Mouse (Mus musculus): Measurements from ENCODE around the gene Stat3.

Gene Stat3

DNA sequence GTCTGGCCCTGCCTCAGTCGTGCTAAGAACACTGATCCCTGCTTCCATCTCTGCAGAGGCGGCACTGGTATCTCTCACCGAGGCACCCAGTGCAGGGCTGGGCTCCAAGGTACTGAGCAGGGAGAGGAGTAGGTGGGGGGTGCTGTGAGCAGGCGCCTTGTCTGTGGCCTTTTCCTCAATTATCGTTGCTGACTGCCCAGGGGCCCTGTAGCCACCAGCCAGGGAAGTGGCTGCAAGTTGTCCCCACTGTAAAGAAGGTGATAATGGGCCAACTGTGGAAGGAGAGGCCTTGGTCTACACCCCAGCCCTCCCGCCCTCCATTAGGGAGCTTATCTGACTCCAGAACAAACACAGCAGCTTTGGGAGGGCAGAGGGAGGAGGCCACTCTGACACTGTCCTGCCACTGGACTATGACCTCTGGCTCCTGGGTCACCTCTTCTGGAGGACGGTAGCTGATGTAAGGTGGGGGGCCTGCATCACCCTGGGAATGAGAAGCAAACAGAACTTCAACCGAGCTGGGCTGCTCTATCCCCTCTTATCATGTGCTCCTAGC, 53.1 kb downstream of the Stat3 start:
- no peak for DNase-seq

DNA sequence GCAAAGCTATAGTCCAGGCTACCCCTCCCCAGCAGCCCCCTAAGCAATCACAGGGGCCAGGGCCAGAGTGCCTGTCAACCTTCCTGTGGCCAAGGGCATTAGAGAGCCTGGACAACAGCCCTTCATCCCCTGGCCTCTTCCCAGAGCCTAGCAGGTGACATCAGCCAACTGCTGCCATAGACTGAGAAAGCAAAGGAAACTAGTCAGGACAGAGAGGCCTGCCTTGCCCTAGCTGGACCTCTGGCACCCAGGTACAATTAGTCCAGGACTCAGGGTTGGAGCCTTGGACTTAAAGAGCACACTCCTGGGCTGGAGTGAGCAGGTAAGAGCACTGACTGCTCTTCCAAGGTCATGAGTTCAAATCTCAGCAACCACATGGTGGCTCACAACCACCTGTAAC, 53.9 kb downstream of the Stat3 start:
- no peak for DNase-seq

DNA sequence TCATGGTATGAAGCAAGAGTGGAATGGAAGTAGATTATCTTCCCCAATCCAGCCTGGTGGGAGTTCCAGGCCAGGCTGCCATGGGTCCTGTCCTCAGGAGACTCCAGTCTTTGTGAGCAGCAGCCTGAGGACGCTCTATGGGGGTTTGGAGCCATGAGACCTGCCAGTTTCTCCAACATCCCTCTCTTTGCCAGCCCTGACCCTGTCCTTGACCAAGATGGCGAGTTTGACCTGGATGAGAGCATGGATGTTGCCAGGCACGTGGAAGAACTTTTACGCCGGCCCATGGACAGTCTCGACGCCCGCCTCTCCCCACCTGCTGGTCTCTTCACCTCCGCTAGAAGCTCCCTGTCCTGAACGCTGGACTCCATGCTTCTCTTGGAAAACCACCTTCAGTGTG, 55.7 kb downstream of the Stat3 start:
- no peak for DNase-seq

DNA sequence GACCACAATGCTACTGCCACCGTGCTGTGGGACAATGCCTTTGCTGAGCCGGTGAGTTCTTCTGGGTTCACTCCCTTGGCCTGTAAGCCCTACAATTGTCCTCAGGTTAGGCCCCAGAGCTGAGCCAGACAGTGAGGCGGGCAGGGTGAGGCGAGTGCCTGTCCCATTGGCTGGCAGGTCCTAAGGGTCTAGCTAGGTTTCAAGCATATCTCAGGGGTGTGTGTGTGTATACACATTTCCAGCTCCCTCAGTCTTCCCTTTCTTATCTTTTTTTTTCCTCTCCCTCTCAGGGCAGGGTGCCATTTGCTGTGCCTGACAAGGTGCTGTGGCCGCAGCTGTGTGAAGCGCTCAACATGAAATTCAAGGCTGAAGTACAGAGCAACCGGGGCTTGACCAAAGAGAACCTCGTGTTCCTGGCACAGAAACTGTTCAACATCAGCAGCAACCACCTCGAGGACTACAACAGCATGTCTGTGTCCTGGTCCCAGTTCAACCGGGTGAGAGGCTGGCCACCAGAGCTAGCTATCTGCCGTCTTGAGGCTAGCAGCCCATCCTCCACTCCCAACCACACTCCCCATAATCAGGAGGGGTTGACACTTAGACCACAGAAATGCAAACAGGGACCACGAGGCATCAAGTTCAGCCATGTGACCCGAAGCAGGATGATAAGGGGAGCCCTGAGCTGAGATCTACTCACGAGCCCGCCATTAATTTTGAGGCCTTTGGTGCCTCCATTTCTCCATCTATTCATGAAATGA, 59.8 kb downstream of the Stat3 start:
- no peak for DNase-seq

DNA sequence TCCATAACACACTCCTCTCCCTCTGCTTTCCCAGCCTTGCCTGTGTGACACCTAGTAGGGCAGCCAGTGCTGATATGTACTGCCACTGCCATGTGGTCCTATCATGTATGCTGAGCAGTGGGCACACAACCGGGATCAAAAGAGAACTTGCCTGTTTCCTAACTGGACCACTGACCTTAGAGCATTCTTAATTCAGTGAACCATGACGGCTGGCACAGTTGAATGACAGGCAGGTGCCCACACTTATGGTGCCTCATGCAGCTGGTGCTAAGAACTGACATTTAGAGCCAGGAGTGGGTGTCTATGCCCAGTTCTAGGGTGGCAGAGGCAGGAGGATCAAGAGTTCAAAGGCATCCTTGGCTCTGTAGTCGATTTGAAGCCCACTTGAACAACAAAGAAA, 63.6 kb downstream of the Stat3 start:
- DNase-seq = no peak

DNA sequence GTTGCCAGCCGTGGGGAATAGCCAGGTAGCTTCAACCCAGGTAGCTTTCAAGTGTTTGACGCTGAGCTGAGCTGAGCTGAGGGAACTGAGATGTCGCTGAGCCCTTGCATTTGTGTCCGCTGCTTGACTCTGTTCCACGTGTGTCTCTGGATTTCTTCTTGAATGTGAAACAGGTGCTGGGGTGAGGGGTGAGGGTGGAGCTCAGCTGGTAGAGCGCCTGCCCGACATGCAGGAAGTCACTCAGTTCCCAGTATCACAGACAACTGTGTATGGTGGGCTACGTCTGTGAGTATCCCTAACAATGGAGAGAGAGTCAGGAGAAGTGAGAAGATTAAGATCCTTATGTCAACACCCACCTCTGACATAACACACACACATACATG, 68.4 kb downstream of the Stat3 start:
- DNase-seq = no peak

DNA sequence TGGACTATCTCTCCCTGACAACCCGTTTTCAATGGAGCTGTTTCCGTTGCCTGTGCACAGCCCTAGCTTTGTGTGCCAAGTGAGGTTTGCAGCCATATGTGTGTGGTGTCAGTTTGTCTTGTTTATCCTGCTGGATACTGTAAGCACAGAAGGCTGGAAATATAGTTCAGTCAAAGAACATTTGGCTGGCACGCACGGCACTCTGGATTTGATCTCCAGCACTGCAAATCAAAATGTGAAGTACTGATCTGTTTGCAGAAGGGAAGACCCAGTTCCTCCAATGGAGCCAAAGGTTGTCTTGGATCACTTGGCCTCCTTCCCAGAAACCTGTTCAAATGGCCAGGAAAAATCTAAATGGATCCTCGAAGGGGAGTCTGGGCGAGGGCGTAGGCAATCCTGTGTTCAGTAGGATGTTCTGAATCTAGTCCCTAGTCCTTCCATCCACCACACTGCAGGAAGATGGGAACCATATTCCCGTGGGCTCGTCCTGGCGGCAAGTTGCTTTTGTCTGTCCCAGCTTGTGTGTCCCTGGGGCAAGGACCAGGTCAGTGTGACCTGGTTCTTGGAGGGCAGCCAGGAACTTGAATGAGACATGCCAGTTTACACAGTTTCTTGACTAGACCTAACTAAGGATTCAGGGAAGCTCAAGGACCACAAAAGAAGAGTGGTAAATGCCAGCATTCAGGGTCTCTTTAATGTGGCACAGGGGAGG, 68.9 kb downstream of the Stat3 start:
- DNase-seq = no peak

DNA sequence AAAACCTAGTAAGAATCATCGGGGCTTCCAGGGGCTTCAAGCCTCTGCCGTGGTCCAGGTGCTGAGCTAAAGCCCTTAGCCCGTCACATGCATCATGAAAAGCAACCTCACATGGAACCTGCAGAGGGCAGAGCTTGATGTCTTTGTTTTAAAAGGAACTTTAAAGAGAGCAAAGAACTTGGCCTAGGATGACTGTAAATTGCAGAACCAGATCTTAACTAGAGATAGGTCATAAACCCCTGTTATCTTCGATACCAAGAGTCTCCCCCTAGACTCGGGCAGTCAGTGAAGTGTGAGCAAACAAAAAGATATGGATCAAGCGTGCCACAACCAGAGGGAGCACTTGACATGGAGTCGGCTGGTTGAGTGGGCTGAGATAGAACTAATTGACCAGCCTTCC, 73.7 kb downstream of the Stat3 start:
- DNase-seq = no peak

DNA sequence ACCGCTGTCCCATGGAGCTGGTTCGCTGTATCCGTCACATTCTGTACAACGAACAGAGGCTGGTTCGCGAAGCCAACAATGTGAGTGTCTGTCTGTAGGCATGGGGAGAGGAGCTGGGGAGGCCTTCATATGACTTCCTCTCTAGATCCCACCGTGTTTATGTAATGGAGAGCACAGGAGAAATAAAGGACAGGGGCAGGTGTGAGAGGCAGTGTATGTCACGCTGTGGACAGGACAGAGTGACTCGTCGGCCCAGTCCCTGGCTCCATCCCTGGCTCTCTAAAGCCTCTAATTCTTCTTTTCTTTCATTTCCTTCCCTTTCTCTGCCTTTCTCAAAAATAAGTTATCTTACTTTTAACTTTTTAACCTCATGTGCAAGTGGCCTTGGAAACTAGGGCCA, 76.2 kb downstream of the Stat3 start:
- DNase-seq = no peak

DNA sequence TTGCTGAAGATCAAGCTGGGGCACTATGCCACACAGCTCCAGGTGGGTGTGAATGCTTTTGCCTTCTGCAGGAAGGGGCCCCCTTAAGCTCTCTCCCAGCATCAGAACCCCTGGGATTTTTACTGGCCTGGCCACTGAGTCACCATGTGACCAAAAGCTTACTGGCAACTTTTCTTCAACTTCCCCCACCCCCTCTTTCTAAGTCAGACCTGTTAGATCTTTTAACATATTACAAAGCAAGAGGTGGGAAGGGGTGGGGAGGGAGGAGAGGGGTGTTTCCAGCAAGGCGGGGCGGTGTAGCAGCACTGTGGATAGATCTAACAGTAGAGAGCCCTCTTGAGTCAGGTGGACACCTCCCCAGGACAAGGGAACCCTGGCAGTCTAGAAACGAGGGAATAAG, 77.5 kb downstream of the Stat3 start:
- DNase-seq = no peak

DNA sequence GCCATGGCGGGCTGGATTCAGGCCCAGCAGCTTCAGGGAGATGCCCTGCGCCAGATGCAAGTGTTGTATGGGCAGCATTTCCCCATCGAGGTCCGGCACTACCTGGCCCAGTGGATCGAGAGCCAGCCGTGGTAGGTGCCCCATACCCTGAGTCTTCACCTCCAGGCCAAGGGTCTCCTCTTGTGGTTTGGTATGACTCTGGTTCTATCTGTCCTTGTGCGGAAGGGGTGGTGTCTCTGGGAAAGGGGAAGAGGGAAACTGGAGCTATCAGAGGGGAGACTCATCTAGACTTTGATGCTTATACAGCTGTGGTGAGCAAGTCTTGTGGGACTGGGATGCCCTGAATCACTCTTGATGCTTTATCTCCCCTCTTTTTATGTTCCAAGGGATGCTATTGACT, 78.0 kb downstream of the Stat3 start:
- DNase-seq = no peak

DNA sequence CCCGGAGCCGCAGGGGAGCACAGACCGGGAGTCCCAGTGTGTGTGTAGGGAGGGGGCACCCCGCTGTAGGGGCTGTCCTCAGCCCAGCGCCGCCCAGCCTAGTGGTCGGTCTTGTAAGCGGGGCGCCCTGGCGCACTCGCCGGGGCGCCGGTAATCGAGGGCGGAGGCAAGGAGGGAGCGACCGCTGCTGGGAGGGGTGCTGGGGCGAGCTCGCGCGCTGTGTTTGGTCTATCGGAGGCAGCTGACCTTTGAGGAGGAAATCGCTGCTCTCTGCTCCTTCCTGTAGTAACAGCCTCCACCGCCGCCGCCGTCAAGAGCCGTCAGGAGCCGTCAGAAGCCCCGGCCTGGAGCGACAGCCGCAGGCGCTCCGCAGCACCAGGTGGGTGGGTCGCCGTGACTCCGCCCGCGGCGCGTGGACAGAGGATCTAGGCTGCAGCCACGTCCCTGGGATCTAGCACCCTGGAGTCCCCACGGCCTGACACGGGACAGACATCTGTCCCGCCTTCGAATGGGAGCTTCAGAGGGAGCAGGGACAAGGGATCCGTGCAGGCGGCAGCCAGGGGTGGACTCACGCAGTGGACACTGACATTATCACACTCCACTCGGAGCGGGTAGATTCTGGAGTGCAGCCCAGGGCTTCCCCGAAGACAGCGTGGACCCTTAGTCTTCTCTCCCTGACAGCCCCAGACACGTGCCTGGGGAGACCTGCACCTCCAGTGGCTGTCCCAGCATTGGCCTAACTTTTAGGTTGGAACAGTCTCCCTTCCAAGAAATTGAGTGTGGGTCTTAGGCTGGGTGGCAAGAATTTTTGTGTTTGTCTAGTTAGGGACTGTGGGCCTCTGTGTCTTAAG, 78.9 kb downstream of the Stat3 start:
- peak; percentile 66 for DNase-seq

DNA sequence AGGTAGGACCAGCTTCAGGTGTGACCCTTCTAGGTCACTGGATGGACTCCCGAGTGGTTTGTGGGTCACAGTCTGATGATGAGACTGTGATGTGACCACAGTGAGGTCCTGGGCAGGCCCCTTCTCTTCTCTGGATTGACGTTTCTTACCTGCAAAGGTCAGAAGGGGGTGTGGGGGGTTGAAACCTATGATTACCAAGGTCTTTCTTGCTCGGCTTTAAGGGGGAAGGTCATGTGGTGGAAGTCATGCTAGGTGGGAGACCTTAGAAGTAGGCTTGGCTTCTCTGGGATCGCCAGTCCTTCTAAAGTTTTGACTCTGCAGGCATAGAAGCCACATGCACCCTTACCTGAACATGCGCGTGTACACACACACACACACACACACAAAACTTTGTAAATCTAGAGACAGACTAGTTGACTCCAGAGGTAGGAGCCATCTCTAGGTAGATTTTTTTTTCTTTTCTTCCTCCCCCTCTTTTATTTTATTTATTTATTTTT, 79.7 kb downstream of the Stat3 start:
- DNase-seq = no peak

DNA sequence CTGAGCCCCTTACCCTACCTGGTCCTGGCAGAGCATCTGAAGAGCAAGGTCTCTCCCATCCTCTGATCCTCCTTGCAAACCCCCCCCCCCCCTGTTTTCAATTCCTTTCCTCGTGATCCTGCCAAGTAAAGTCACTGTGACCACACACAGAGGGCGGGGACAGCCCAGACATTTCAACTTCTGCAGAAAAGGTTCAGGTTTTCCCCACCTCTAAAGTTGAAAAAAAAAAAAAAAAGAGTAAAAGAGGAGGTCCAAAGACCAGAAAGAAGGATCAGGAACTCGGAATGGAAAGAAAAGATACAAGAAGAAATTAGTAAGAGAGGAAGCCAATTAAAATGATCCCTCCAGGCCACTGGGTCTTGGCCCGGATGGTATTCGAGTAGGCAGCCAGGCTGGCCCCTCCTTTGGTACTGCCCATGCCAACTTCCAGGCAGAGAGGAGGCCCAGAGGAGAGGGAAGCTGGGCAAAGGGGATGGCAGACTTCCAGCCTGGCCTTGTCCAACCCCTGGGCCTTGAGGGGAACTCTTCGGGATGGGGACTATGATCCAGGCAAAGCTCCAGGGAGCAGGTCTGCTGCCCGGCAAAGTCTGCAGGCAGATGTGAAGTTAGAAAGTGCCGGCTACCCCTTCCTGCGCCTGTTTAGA, 80.3 kb downstream of the Stat3 start, which contains the start of gene Stat5a:
Stat5a (plus strand) TSS at position 417 of the 644 bp plus-strand sequence.
- DNase-seq = peak; percentile 59

DNA sequence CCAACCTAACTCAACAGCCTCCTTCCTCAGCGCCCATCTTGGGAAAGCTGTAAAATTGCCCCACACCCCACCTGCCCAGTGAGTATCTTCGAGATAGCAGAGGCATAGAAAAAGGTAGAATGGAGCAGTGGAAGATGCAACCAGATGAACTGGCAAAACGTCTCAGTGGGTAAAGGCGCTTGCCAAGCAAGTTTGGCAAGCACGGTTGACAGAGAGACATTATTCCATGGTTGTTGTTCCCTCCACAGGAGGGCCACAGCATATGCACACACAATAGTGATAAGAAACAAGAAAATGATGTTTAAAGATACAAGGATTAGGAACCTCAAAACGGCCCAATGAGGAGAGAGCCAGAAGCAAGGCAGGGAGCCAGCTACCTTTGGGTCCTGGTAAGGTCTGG, 81.4 kb downstream of the Stat3 start:
- DNase-seq = no peak

DNA sequence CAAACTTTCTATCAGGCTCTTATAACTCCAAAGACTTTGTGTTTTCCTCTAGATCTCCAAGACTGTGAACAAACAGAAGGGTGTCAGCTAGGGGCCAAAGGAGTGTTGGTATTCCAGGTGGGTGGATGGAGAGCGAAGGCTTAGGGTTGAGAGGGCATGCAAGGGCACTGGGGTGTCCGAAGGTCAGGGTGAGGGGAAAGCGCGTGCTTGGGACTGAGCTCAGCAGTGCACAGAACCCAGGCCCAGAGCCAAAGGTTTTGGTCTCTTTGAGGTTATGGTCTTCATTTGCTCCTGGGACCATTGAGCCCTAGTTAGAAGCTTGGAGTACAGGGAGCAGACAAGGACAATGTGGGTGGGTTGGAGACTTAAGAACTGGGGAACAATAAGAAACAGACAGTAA, 84.2 kb downstream of the Stat3 start:
- DNase-seq = no peak

DNA sequence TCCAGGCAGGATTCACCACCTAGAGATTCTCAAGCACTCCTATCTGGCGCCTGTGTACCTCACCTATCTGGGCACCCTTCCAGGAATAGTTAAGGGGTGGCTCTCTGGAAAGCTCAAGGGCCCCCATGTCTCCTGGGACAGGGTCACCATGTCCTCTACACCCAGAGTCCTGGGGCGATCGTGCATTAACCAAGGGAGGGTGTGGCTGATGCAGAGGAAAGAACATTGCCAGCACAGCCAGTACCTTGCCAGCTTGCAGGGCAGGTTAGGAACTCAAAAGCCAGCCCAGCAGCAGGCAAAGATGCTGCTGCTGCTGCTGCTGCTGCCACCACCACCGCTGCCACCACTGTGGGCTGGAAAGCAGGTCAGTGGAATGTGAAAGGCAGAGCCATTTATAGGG, 85.1 kb downstream of the Stat3 start:
- DNase-seq = no peak

DNA sequence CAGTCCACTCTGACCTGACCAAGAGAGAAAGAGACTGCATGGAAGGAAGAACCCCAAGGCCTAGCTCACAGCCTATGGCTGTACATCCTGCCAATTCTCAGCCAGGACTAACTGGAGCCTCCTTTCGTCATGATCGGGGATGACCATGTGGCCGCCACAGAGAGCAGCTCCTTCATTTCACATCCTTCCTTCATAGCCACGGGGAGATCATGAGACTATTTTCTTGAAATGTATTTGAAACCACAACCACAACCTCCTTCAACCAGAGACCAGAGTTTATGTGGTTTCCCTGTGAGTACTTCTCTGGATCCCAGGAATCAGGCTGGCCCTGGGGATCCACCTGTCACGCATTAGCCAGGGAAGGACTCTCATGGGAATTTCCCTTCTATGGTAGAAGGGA, 86.3 kb downstream of the Stat3 start:
- DNase-seq = no peak

DNA sequence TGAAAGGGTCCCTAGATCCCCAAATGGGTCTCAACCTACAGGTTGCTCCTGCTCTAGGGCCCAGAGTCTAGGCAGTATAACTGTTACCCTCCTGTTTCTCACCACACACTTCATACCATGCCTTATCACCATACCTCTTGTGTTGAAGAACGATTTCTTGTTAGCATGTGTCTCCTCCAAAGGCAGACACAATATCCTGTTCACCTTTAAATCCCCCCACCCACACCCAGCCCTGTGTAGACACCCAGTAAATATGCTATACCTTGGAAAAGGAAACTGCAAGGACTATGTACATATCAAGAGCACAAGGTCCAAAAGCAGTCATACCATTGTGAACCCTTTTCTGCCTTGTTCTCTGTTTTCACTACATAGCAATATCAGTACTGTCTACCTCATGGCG, 87.3 kb downstream of the Stat3 start:
- no peak for DNase-seq

DNA sequence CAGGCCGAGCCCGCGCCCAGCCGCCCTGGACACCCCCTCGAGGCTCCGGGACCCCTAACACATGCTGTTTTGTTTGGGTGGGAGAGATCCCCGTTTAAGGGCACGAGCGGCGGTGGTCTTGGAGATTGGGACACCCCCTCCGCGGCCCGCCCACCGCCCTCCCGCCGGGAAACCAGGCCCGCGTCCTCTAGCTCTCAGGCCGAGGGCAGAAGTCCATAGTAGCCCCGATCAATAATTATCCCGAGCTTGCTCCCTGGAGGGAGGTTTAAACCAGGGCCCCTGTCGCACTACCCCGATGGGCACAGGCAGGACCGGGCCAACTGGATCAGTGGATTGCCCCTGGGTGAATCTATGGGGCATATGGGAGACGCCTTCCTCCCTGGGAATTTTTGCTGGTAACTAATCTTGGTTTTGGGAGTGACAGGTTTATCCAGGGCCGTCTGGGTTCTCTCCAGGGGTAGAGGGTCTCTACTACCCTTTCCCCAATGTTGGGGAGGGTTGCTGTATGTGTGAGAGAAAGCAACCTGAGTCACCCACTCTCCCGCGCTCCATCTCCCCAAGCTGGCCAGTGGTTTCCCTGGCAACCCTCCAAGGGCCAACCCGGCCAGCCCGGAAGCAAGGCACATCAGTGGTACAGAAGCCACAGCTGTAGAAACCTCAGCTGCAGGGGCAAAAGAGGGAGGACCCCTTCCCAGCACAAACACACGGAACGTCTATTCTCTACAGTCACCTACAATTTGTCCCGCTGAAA, 88.4 kb downstream of the Stat3 start:
- peak; percentile 70 for DNase-seq

DNA sequence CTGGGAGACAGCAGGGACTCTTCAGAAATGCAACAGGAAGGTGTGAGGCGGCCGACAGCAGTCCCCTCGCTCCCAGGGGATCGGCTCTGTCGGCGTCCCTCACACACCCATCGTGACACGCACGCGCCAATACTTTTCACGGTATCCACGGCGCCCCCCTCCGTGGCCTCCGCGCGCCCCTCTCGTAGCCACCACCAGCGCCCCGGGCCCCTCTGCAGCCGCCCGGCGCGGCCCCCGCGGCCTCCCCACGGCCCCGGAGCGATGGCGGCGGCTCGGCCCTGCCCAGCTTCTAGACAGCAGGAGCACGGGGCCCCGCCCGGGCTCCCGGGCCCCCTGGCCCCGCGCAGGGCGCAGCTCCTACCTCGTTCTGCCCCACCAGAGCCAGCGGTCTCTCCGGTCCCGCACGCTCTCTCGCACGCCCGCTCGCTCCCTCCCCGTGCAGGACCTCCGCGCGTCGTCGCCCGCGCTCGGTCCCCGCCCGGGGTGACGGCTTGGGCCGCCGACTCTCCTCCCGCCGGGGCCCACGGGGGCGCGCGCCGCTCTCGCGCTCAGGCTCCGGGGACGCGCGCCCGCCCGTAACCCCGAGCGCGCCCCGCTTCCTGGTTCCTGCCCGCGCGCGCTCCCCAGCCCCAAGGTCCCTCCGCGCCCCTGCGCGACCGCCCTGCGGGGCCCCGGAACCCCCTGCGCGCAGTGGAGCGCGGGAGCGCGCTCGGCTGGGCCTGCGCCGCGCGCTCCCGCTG, 89.1 kb downstream of the Stat3 start, which contains the start of gene Stat5b:
Stat5b (minus strand) TSS at position 687 of the 740 bp plus-strand sequence.
- DNase-seq = peak; percentile 78
